Mouse (Mus musculus) lung, adult 2 months (tissue): ENCODE measurements around the gene Amdhd1.

Experiments
- CTCF ChIP-seq: fragments of 200-500 bp; IDR thresholded peaks from 2 replicates; pipeline ENCODE4 v1.5.1; 2011; ENCODE audit warnings: mild to moderate bottlenecking, low read length, control low read depth; ENCODE audit not compliant: insufficient read depth
- POLR2A ChIP-seq: fragments of 200-500 bp; IDR thresholded peaks from 2 replicates; pipeline ENCODE4 v1.6.1; 2011; ENCODE audit warnings: low read depth, mild to moderate bottlenecking, control low read depth, low read length, borderline replicate concordance; ENCODE audit errors: extremely low read depth

GRCm38 (mm10) chr10:93538287-93538686 is 1.5 kb downstream of the Amdhd1 start:
- no peak for TF ChIP-seq POLR2A
- no peak for TF ChIP-seq CTCF
